Mouse (Mus musculus): Measurements from ENCODE around the gene Vsx1. TPM values are rescaled to one million over a fixed set of nuclear protein-coding genes. Genes with fewer than 3 reads are reported as not detected.

Vsx1 gene
- polyA plus RNA-seq, 1 experiment from 2014 or later: 0.19 TPM

Other genes starting within 250 kb of the Vsx1 start
- gene Zfp442, start 237.9 kb downstream of the Vsx1 start, polyA plus RNA-seq (2016; fragmentation: Nextera tagmentation; extraction: Ambion mirVana): 10.4 and 11.2 TPM in 2 replicates
- gene Zfp345, start 204.3 kb downstream of the Vsx1 start, polyA plus RNA-seq (2016; fragmentation: Nextera tagmentation; extraction: Ambion mirVana): not detected in 2 replicates
- gene Cst7, start 118.9 kb downstream of the Vsx1 start, polyA plus RNA-seq (2016; fragmentation: Nextera tagmentation; extraction: Ambion mirVana): 0.12 and 0.19 TPM in 2 replicates
- gene Apmap, start 80.8 kb downstream of the Vsx1 start, polyA plus RNA-seq (2016; fragmentation: Nextera tagmentation; extraction: Ambion mirVana): 35.6 and 38.6 TPM in 2 replicates
- 9.2 and 20.5 TPM in 2 replicates for gene Acss1, start 20.9 kb downstream of the Vsx1 start, polyA plus RNA-seq (2016; fragmentation: Nextera tagmentation; extraction: Ambion mirVana)
- gene Entpd6, start 59.7 kb upstream of the Vsx1 start, polyA plus RNA-seq (2016; fragmentation: Nextera tagmentation; extraction: Ambion mirVana): 35.5 and 38.0 TPM in 2 replicates
- 62.7 and 67.0 TPM in 2 replicates for gene Pygb, start 97.4 kb upstream of the Vsx1 start, polyA plus RNA-seq (2016; fragmentation: Nextera tagmentation; extraction: Ambion mirVana)
- 47.0 and 53.0 TPM in 2 replicates for gene Abhd12, start 215.4 kb upstream of the Vsx1 start, polyA plus RNA-seq (2016; fragmentation: Nextera tagmentation; extraction: Ambion mirVana)
- gene Gins1, start 216.0 kb upstream of the Vsx1 start, polyA plus RNA-seq (2016; fragmentation: Nextera tagmentation; extraction: Ambion mirVana): 78.8 and 81.0 TPM in 2 replicates